Mouse (Mus musculus) hindbrain, embryonic 15.5 days (tissue): Measurements from ENCODE around the gene Dync2li1. TPM values are rescaled to one million over a fixed set of nuclear protein-coding genes. Genes with fewer than 3 reads are reported as not detected.

Experiments used
- ATAC-seq: fragments of 200-750 bp; cut with Nextera tagmentation; 2 replicates; pipeline ENCODE4 v1.8.0; 2017; ENCODE audit warnings: low read depth, moderate number of reproducible peaks, moderate TSS enrichment; ENCODE audit not compliant: low FRiP score
- H3K27ac ChIP-seq: fragments of 300-500 bp; sonication (generic); replicated peaks from 2 replicates; pipeline ENCODE4 v1.5.1; 2015; ENCODE audit warnings: mild to moderate bottlenecking, inconsistent platforms
- H3K27me3 ChIP-seq: fragments of 300-500 bp; sonication (generic); 2 replicates; pipeline ENCODE4 v1.6.1; 2015; ENCODE audit warnings: control low read depth, inconsistent platforms
- H3K36me3 ChIP-seq: fragments of 300-500 bp; sonication (generic); 2 replicates; pipeline ENCODE4 v1.6.1; 2015; ENCODE audit warnings: control low read depth, inconsistent platforms
- H3K4me1 ChIP-seq: fragments of 300-500 bp; sonication (generic); replicated peaks from 2 replicates; pipeline ENCODE4 v1.6.1; 2015; ENCODE audit warnings: control low read depth, inconsistent platforms
- H3K4me2 ChIP-seq: fragments of 300-500 bp; sonication (generic); 2 replicates; pipeline ENCODE4 v1.6.1; 2015; ENCODE audit warnings: moderate library complexity, mild to moderate bottlenecking, inconsistent platforms
- H3K4me3 ChIP-seq: fragments of 300-500 bp; sonication (generic); 2 replicates; pipeline ENCODE4 v1.5.1; 2015; ENCODE audit warnings: mild to moderate bottlenecking, inconsistent platforms
- H3K9ac ChIP-seq: fragments of 300-500 bp; sonication (generic); 2 replicates; pipeline ENCODE4 v1.6.1; 2015; ENCODE audit warnings: inconsistent platforms
- H3K9me3 ChIP-seq: fragments of 300-500 bp; sonication (generic); 2 replicates; pipeline ENCODE4 v1.6.1; 2016; ENCODE audit warnings: control low read depth, inconsistent platforms
- WGBS: fragments of 180-500 bp; shearing (Covaris S2); methylation state at CpG from one replicate; pipeline ENCODE4 v1.1.7; 2015; 5-methylcytosine and 5-hydroxymethylcytosine counted together
- polyA plus RNA-seq: library from polyadenylated mRNA; unstranded; fragments of >200 nt; fragmentation: Nextera tagmentation; extraction: Ambion mirVana; gene quantifications from 2 replicates; pipeline ENCODE4 v1.2.1, GENCODE M21; 2015

Gene Dync2li1
- polyA plus RNA-seq, 1 experiment from 2014 or later, result 36.7 TPM

DNA sequence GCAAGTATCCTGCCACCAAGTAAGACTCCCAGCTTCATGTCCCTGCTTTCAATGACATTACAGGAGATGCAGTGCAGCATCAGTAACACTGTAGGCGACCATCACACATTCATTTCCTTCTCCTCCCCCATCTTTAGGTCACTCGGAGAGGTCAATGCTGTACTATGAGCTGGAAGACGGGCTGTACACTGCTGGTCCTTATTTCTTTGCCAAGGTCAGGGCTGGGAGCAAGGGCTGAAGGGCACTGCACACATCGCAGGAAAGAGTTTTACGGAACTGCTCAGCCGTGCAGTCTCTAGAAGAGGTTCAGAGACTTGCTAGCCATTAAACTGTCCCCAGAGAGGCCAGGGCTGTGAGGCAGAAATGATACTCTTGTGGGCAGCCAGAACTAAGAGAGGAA lies 70.2 kb downstream of the Dync2li1 start:
- Histone ChIP-seq H3K27me3 (0 out of 2 replicates have a peak, but pooled peaks cover 5% of the 10 kb centered on the region), H3K9me3 (no peaks in the 10 kb centered on the region), H3K36me3 (no peaks in the 10 kb centered on the region), H3K4me1 (no peaks in the 10 kb centered on the region), H3K9ac (no peak overlapping the region), H3K4me2 (no peak overlapping the region), H3K27ac (no peak overlapping the region), H3K4me3 (no peak overlapping the region)
- WGBS, result 66% methylated on average over 6 of the region's 6 CpGs
- ATAC-seq, result no peak

DNA sequence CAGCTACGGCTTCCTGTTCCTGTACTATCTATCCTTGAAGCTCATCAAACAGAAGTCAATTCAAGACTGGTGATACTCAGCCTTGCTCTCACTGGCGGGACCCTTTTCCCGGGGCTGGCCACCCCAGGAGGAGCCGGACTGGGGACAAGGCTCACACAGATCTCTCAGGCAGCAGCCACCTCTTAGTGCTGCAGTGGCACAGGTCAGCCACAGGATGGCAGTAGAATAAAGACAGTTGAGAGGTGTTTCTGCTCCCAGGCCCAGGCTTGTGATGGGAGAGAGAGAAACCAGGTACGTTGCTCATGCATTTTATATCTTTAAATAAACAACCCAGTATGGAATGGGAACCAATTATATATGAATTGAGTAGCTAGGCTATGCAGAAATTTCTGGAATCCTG lies 72.4 kb downstream of the Dync2li1 start:
- no peaks in the 10 kb centered on the region for H3K9me3 ChIP-seq
- no peak overlapping the region for H3K9ac ChIP-seq
- 19% methylated on average over 5 of the region's 5 CpGs for WGBS
- no peak overlapping the region for H3K4me2 ChIP-seq
- no peak for ATAC-seq
- H3K4me1 ChIP-seq, result peaks cover 9% of the 10 kb centered on the region
- H3K36me3 ChIP-seq, result no peaks in the 10 kb centered on the region
- no peak overlapping the region for H3K27ac ChIP-seq
- 0 out of 2 replicates have a peak, but pooled peaks cover 5% of the 10 kb centered on the region for H3K27me3 ChIP-seq
- no peak overlapping the region for H3K4me3 ChIP-seq

Other genes with a start within 250 kb of the Dync2li1 start
- 6.5 and 6.6 TPM in 2 replicates for gene Thada, start 160.3 kb upstream of the Dync2li1 start, polyA plus RNA-seq
- gene Plekhh2, start 114.6 kb upstream of the Dync2li1 start, polyA plus RNA-seq, result 2.1 and 2.3 TPM in 2 replicates
- 0.10 and 0.13 TPM in 2 replicates for gene Abcg8, start 49.8 kb downstream of the Dync2li1 start, polyA plus RNA-seq
- 1.9 and 3.0 TPM in 2 replicates for gene Abcg5, start 56.5 kb downstream of the Dync2li1 start, polyA plus RNA-seq
- gene Lrpprc, start 164.3 kb downstream of the Dync2li1 start, polyA plus RNA-seq, result 46.3 and 47.0 TPM in 2 replicates